Mouse (Mus musculus) spleen, adult 2 months (tissue): ENCODE data around the gene Ppfia1. TPM values are rescaled to one million over a fixed set of nuclear protein-coding genes. Genes with fewer than 3 reads are reported as not detected.

Experiments
- DNase-seq, 2 experiments: peaks; one replicate each; pipeline versions ENCODE4 v3.0.0 to v3.0.0-alpha.2; 2012 to 2021; ENCODE audit warnings: low spot score in 2 of 2, low read depth in 1 of 2
- H3K27ac ChIP-seq: fragments of 200-500 bp; 2 replicates; pipeline ENCODE4 v1.5.1; 2012; ENCODE audit warnings: low read length, inconsistent platforms; ENCODE audit not compliant: insufficient read depth
- H3K27me3 ChIP-seq: fragments of 200-500 bp; 2 replicates; pipeline ENCODE4 v1.6.1; 2012; ENCODE audit warnings: mild to moderate bottlenecking, moderate library complexity, low read length, inconsistent platforms; ENCODE audit not compliant: control insufficient read depth, insufficient read depth
- H3K36me3 ChIP-seq: fragments of 200-500 bp; 2 replicates; pipeline ENCODE4 v1.6.1; 2012; ENCODE audit warnings: mild to moderate bottlenecking, low read length, inconsistent platforms; ENCODE audit not compliant: control insufficient read depth, insufficient read depth
- H3K4me1 ChIP-seq: fragments of 200-500 bp; 2 replicates; pipeline ENCODE4 v1.6.1; 2011; ENCODE audit warnings: inconsistent platforms; ENCODE audit not compliant: control insufficient read depth, insufficient read depth, insufficient read length
- H3K4me3 ChIP-seq: fragments of 200-500 bp; 2 replicates; pipeline ENCODE4 v1.5.1; 2011; ENCODE audit warnings: mild to moderate bottlenecking, inconsistent platforms; ENCODE audit not compliant: insufficient read depth, insufficient read length; ENCODE audit errors: extremely low read depth
- CTCF ChIP-seq: fragments of 200-500 bp; IDR thresholded peaks from 2 replicates; pipeline ENCODE4 v1.5.1; 2011; ENCODE audit warnings: mild to moderate bottlenecking, inconsistent platforms; ENCODE audit not compliant: insufficient read depth, insufficient read length, insufficient replicate concordance; ENCODE audit errors: extremely low read depth
- POLR2A ChIP-seq: fragments of 200-500 bp; IDR thresholded peaks from 2 replicates; pipeline ENCODE4 v1.6.1; 2011; ENCODE audit warnings: low read depth, low read length, inconsistent platforms
- WGBS: fragments of 180-500 bp; shearing (Covaris S2); methylation state at CpG from one replicate; pipeline ENCODE4 v1.1.7; 2018; 5-methylcytosine and 5-hydroxymethylcytosine counted together
- polyA plus RNA-seq: library from polyadenylated mRNA; depleted of rRNA; stranded (reverse); fragments of >200 nt; gene quantifications from 2 replicates; pipeline ENCODE4 v1.2.3, GENCODE M21; 2012; rRNA removed

The Ppfia1 gene
- polyA plus RNA-seq, 1 experiment, result 23.5 TPM

DNA sequence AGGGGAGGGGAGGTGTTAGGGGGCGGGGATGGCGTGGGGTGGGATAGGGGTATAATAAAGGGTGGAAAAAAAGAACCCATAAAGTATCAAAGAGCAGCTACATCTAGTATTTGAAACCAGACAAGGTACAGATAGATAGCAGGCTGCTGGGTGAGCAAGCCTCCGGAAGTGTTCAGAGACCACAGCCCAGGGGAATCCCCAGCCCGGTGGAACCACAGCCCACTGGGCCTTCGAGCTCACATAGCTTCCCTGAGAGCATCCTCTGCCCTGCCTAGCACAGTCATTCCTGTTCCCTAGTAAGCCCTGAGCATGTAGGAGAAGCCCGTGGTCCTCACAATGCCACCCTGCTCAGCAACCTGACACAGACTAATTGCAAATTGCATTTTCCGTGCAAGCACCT, 108.7 kb downstream of the Ppfia1 start:
- H3K4me3 ChIP-seq, result no peak overlapping the region
- no peak for TF ChIP-seq POLR2A
- no peak for TF ChIP-seq CTCF
- 38% methylated on average over 7 of the region's 7 CpGs for whole genome bisulfite sequencing
- peaks cover 24% of the 10 kb centered on the region; the same call in 1 of the 2 replicates for H3K4me1 ChIP-seq
- H3K27me3 ChIP-seq, result no peaks in the 10 kb centered on the region; the same call in none of the 2 replicates
- peak; percentile 29 to 85 for DNase-seq
- H3K36me3 ChIP-seq, result no peaks in the 10 kb centered on the region
- no peak overlapping the region for H3K27ac ChIP-seq

DNA sequence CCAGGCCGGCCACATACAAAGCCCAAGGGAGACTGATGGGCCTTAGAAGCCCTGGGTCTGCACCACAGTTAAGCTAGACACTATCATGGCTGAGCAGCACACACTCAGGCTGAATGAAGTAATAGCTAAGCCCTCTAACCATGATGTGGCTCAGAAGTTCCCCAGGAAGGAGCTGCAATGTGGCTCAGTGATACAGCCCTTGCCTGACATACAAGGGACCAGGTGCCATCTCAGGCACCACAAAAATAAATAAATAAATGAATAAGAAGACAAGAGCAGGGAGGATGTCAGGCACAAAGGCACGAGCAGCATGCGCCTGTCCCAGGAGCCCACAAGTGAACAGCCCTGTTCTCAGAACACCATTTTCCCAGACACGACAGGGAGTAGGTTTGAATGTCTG, 111.6 kb downstream of the Ppfia1 start:
- DNase-seq, result no peak
- H3K27me3 ChIP-seq, result no peaks in the 10 kb centered on the region; the same call in 1 of the 2 replicates
- peaks cover 14% of the 10 kb centered on the region; the same call in 1 of the 2 replicates for H3K4me1 ChIP-seq
- H3K36me3 ChIP-seq, result no peaks in the 10 kb centered on the region
- no peak overlapping the region for H3K27ac ChIP-seq
- TF ChIP-seq POLR2A (no peak), CTCF (no peak)
- no peak overlapping the region for H3K4me3 ChIP-seq
- 85% methylated on average over 4 of the region's 4 CpGs for WGBS

DNA sequence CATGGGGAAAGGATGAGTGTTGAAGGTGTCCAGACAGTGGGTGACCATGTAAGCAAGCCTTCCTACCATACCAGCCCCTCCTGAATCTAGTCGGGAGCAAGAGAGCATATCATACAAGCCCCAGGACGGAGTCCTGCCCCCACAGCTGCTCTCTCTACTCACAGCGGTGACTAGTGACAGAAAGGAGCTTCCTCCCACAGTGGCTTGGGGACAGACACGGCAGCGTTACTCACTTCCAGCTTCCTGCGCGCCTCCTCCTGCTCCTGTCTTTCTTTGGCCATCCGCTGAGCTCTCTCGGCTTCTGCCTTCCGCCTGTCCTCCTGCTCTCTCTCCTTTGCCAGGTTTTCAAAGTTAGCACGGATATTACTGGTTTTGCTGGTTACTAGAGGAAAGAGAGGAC, 112.1 kb downstream of the Ppfia1 start:
- TF ChIP-seq POLR2A, result no peak
- TF ChIP-seq CTCF, result no peak
- H3K27me3 ChIP-seq, result no peaks in the 10 kb centered on the region; the same call in 1 of the 2 replicates
- 73% methylated on average over 11 of the region's 11 CpGs for WGBS
- no peak overlapping the region for H3K27ac ChIP-seq
- H3K4me3 ChIP-seq, result no peak overlapping the region
- H3K36me3 ChIP-seq, result no peaks in the 10 kb centered on the region
- H3K4me1 ChIP-seq, result peaks cover 9% of the 10 kb centered on the region; the same call in 1 of the 2 replicates
- no peak for DNase-seq

DNA sequence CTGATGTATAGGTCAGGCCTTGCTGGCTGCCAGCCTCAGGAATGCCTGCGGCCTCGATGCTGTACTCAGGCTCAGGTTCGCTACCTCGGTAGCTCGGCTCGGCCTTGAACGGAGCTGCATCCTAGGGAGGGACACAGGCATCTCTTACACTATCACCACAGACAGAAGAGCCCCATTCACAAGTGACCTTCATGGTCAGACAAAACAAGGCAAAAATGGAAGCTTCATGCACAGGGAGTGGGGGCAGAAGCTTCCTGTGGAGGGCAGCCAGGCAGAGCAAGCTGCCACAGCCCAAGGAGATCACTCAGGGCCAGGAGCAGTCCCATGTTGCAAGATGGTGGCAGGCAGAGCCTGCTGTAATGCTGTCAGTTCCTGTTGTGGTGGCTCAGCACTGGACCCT, 114.7 kb downstream of the Ppfia1 start:
- H3K27me3 ChIP-seq, result no peaks in the 10 kb centered on the region
- H3K27ac ChIP-seq, result no peak overlapping the region
- TF ChIP-seq POLR2A (no peak), CTCF (no peak)
- WGBS, result 93% methylated on average over 7 of the region's 7 CpGs
- no peaks in the 10 kb centered on the region for H3K4me1 ChIP-seq
- DNase-seq, result no peak
- H3K4me3 ChIP-seq, result no peak overlapping the region
- H3K36me3 ChIP-seq, result no peaks in the 10 kb centered on the region

DNA sequence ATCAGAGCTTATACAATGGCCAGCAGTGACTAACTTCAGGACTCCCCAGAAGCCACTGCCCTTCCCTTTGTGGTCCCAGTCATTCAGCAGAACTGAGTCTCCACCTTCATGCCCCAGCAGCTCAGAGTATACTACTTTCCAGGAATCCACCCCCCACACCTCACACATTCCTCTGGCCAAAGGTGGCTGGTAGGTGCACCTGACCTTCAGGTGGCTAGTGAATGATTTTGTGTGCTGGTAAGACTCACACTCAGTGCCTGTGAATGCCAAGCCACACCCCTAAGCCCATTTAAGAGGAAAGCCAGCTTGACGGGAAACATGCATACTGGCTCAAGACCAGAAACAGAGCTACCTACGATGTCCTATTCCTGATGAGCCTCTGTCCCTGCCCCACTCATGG, 120.6 kb downstream of the Ppfia1 start:
- no peak overlapping the region for H3K27ac ChIP-seq
- H3K4me3 ChIP-seq, result no peak overlapping the region
- DNase-seq, result no peak
- H3K4me1 ChIP-seq, result no peaks in the 10 kb centered on the region
- H3K27me3 ChIP-seq, result no peaks in the 10 kb centered on the region
- TF ChIP-seq POLR2A, result no peak
- no peak for TF ChIP-seq CTCF
- WGBS, result 78% methylated on average over 2 of the region's 2 CpGs
- no peaks in the 10 kb centered on the region for H3K36me3 ChIP-seq

DNA sequence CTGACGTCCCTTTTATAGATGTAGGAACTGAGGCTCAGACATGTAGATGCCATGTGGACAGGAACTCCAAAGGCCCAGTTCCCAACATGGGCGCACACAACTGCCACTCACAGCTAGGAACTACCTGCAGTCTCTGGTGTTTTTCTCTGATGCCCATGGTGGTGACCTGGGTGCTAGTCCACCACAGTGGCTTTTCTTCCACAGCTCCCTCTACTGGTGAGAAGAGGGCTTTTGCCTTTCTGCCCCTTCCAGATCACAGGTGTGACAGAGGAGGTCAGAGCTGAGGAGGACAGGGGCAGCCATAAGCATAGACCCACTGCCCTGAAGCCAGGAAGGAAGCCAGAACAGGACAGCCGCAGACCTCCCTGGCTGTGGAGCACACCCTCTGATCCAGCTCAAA, 126.1 kb downstream of the Ppfia1 start:
- no peak for DNase-seq
- TF ChIP-seq POLR2A, result no peak
- peak; percentile 3; the same call in 1 of the 2 replicates for TF ChIP-seq CTCF
- 85% methylated on average over 3 of the region's 3 CpGs for WGBS
- Histone ChIP-seq H3K4me1 (no peaks in the 10 kb centered on the region), H3K27ac (no peak overlapping the region), H3K4me3 (no peak overlapping the region), H3K36me3 (no peaks in the 10 kb centered on the region), H3K27me3 (no peaks in the 10 kb centered on the region)

Other genes with a start within 250 kb of the Ppfia1 start
- gene Cttn, start 82.7 kb downstream of the Ppfia1 start, polyA plus RNA-seq, result 13.7 and 14.2 TPM in 2 replicates
- 9.1 and 9.8 TPM in 2 replicates for gene Fadd, start 28.7 kb upstream of the Ppfia1 start, polyA plus RNA-seq
- gene Ano1, start 198.2 kb upstream of the Ppfia1 start, polyA plus RNA-seq, result 6.5 and 7.4 TPM in 2 replicates